Mouse (Mus musculus) bone marrow, adult 2 months (tissue): Measurements from ENCODE around the gene Tor4a.

Experiments
- CTCF ChIP-seq: fragments of 200-500 bp; IDR thresholded peaks from 2 replicates; pipeline ENCODE4 v1.5.1; 2011; ENCODE audit warnings: low read length, control low read depth; ENCODE audit not compliant: control insufficient read depth, insufficient read depth
- POLR2A ChIP-seq: fragments of 200-500 bp; IDR thresholded peaks from 2 replicates; pipeline ENCODE4 v1.6.1; 2011; ENCODE audit warnings: low read depth, mild to moderate bottlenecking, control low read depth, low read length, borderline replicate concordance; ENCODE audit not compliant: control insufficient read depth

DNA sequence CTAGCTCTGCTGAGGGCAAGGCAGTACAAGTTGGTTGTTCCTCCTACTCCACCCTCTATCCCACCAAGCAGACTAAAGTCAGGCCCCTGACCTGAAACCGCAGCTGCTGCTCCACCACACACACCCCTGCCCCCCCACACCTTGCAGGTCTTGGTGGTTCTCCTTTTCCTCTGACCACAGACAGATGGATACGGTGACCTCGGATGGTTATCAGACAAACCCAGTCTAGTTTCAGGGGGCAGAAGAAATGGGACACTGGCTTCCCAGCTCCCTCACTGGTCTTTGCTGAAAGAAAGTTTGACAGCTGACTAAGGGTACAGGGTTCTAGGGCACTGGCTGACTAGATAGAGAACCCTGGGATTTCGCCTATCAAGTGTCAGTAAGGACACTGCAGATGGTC lies 36.7 kb upstream of the Tor4a start:
- TF ChIP-seq CTCF (no peak), POLR2A (no peak)
